Mouse (Mus musculus) intestine, embryonic 14.5 days (tissue): ENCODE measurements around the gene Pip5k1b. TPM values are rescaled to one million over a fixed set of nuclear protein-coding genes. Genes with fewer than 3 reads are reported as not detected.

Source experiments
- ATAC-seq: fragments of 200-750 bp; cut with Nextera tagmentation; replicated peaks from 2 replicates; pipeline ENCODE4 v1.8.0; 2017; ENCODE audit warnings: low read depth, moderate number of reproducible peaks, moderate TSS enrichment, moderate library complexity; ENCODE audit not compliant: low FRiP score, low TSS enrichment
- DNase-seq: peaks from one replicate; pipeline ENCODE4 v3.0.0-alpha.2; 2018; ENCODE audit warnings: low spot score
- H3K27ac ChIP-seq: fragments of 300-500 bp; sonication (generic); 2 replicates; pipeline ENCODE4 v1.5.1; 2014; ENCODE audit warnings: low read depth, mild to moderate bottlenecking, control low read depth
- H3K27me3 ChIP-seq: fragments of 300-500 bp; sonication (generic); replicated peaks from 2 replicates; pipeline ENCODE4 v1.6.1; 2014; ENCODE audit warnings: low read length, control low read depth; ENCODE audit not compliant: control insufficient read depth, insufficient read depth
- H3K36me3 ChIP-seq: fragments of 300-500 bp; sonication (generic); 2 replicates; pipeline ENCODE4 v1.6.1; 2014; ENCODE audit warnings: low read length, control low read depth; ENCODE audit not compliant: control insufficient read depth, insufficient read depth
- H3K4me1 ChIP-seq: fragments of 300-500 bp; sonication (generic); replicated peaks from 2 replicates; pipeline ENCODE4 v1.6.1; 2014; ENCODE audit warnings: low read length, control low read depth, mixed read lengths; ENCODE audit not compliant: control insufficient read depth, insufficient read depth
- H3K4me2 ChIP-seq: fragments of 300-500 bp; sonication (generic); 2 replicates; pipeline ENCODE4 v1.6.1; 2014; ENCODE audit warnings: low read length
- H3K4me3 ChIP-seq: fragments of 300-500 bp; sonication (generic); 2 replicates; pipeline ENCODE4 v1.5.1; 2014; ENCODE audit warnings: low read depth, low read length, control low read depth, mixed read lengths
- H3K9ac ChIP-seq: fragments of 300-500 bp; sonication (generic); 2 replicates; pipeline ENCODE4 v1.6.1; 2014; ENCODE audit warnings: mild to moderate bottlenecking, low read length
- H3K9me3 ChIP-seq: fragments of 300-500 bp; sonication (generic); 2 replicates; pipeline ENCODE4 v1.6.1; 2016; ENCODE audit warnings: low read length, control low read depth; ENCODE audit not compliant: control insufficient read depth
- WGBS: fragments of 180-500 bp; shearing (Covaris S2); extraction: QIAGEN DNeasy Blood & Tissue Kit; methylation state at CpG from one replicate; pipeline ENCODE4 v1.1.7; 2014; 5-methylcytosine and 5-hydroxymethylcytosine counted together
- polyA plus RNA-seq: library from polyadenylated mRNA; unstranded; fragments of >200 nt; fragmentation: Nextera tagmentation; extraction: Ambion mirVana; gene quantifications from 2 replicates; pipeline ENCODE4 v1.2.1, GENCODE M21; 2014

The Pip5k1b gene
- polyA plus RNA-seq, 1 experiment from 2014 or later, result 12.4 TPM

GRCm38 (mm10) chr19:24371763-24372640 is 183.7 kb downstream of the Pip5k1b start:
- Histone ChIP-seq H3K4me3 (no peak overlapping the region), H3K36me3 (no peaks in the 10 kb centered on the region), H3K4me2 (no peak overlapping the region), H3K9ac (no peak overlapping the region), H3K4me1 (no peaks in the 10 kb centered on the region), H3K27me3 (no peaks in the 10 kb centered on the region), H3K27ac (no peak overlapping the region), H3K9me3 (no peaks in the 10 kb centered on the region)
- DNase-seq (no peak), ATAC-seq (no peak)
- 69% methylated on average over 19 of the region's 19 CpGs for WGBS

- no peaks in the 10 kb centered on the region for H3K4me1 ChIP-seq
- WGBS, result 70% methylated on average over 6 of the region's 6 CpGs
- H3K4me2 ChIP-seq, result no peak overlapping the region
- H3K27me3 ChIP-seq, result no peaks in the 10 kb centered on the region
- no peaks in the 10 kb centered on the region for H3K9me3 ChIP-seq
- ATAC-seq (no peak), DNase-seq (no peak)
- no peak overlapping the region for H3K27ac ChIP-seq
- H3K36me3 ChIP-seq, result no peaks in the 10 kb centered on the region
- no peak overlapping the region for H3K9ac ChIP-seq
- H3K4me3 ChIP-seq, result no peak overlapping the region
Measured at GRCm38 (mm10) chr19:24368419-24368818, 187.3 kb downstream of the Pip5k1b start.

- H3K9me3 ChIP-seq, result no peaks in the 10 kb centered on the region
- ATAC-seq, result no peak
- WGBS, result 87% methylated on average over 4 of the region's 4 CpGs
- no peak overlapping the region for H3K27ac ChIP-seq
- no peaks in the 10 kb centered on the region for H3K27me3 ChIP-seq
- no peaks in the 10 kb centered on the region for H3K36me3 ChIP-seq
- no peaks in the 10 kb centered on the region for H3K4me1 ChIP-seq
- DNase-seq, result no peak
- no peak overlapping the region for H3K4me2 ChIP-seq
- H3K4me3 ChIP-seq, result no peak overlapping the region
- H3K9ac ChIP-seq, result no peak overlapping the region
Measured at GRCm38 (mm10) chr19:24367722-24368121, 187.9 kb downstream of the Pip5k1b start.

DNA sequence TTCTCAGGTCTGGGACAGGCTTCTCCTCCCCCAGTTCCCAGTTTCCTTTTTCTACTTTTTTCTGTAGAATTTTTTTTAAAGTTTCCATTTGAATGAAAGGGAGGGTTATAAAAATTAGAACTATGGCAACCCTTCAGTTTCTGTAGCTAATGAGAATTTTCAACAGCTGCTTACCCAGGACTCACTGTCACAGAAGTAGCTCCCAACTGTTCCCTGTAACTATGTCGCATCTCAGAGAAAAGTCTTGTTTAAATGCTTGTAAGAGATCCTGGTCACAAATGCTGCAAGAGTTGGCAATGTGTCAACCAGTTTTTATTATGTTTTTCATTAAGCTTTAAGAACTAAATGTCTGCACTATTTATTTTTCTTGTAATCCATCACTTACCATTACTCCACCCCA is 188.9 kb downstream of the Pip5k1b start:
- Histone ChIP-seq H3K9me3 (no peaks in the 10 kb centered on the region), H3K4me3 (no peak overlapping the region), H3K4me2 (no peak overlapping the region), H3K27me3 (no peaks in the 10 kb centered on the region), H3K36me3 (no peaks in the 10 kb centered on the region), H3K27ac (no peak overlapping the region), H3K9ac (no peak overlapping the region), H3K4me1 (no peaks in the 10 kb centered on the region)
- WGBS, result 76% methylated on average over 1 of the region's 1 CpGs
- DNase-seq, result no peak
- ATAC-seq, result no peak

DNA sequence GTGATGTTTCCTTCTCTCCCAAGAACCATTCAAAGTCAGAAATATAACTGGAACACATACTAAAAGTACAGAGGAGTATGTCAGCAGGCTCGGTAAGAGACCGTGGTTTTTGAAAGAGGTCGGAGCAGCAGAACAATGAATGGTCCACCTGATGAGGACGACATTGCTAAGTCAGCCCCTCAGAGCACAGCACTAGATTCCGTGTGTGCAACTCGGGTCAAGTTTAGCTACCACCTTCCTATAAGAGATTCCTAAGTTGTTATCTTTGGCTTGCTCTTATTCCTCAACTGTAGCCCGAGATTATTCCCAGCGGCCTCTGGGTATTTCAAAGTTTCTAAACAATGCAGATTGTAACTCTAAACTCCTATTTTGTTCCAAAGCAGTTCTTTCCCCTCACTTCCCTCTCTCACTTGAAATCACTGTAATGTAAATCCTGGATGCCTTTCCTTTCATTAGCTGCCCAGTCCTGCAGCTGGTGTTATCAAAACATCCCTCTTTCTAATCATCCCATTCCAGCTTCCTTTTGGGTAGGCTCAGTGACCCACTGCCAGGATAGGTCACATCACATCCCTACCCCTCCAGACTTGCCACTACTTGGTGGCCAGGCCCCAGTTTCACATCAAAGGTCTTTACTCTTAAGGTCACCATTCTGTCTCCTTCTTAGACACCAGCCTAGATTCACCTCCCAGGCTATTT is 192.9 kb downstream of the Pip5k1b start:
- H3K27me3 ChIP-seq, result no peaks in the 10 kb centered on the region
- H3K27ac ChIP-seq, result no peak overlapping the region
- no peak overlapping the region for H3K4me2 ChIP-seq
- H3K4me1 ChIP-seq, result no peaks in the 10 kb centered on the region
- no peak for DNase-seq
- ATAC-seq, result no peak
- H3K9ac ChIP-seq, result no peak overlapping the region
- H3K4me3 ChIP-seq, result no peak overlapping the region
- WGBS, result 58% methylated on average over 8 of the region's 8 CpGs
- no peaks in the 10 kb centered on the region for H3K9me3 ChIP-seq
- H3K36me3 ChIP-seq, result no peaks in the 10 kb centered on the region

DNA sequence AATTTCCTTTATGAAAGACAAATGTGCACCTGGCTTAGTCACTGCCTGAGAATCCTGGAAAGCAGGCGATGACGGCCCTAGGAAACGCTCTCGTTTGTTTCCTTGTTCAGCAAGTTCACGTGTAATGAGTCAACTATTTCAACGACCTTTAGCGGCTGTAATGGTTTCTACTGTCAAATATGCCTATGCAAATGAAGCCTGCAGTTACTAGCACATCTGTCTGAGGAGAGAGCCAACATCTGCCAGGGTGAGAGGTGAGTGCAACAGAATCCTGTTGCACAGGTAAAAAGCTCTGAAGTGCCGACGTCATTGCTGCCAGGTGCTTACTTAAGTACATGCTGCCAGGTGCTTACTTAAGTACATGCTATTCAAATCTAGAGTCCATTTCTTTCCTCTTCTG is 196.4 kb downstream of the Pip5k1b start:
- no peaks in the 10 kb centered on the region for H3K27me3 ChIP-seq
- H3K4me3 ChIP-seq, result no peak overlapping the region
- H3K27ac ChIP-seq, result no peak overlapping the region
- 83% methylated on average over 9 of the region's 9 CpGs for WGBS
- H3K9me3 ChIP-seq, result no peaks in the 10 kb centered on the region
- no peaks in the 10 kb centered on the region for H3K4me1 ChIP-seq
- no peaks in the 10 kb centered on the region for H3K36me3 ChIP-seq
- no peak overlapping the region for H3K9ac ChIP-seq
- DNase-seq (no peak), ATAC-seq (no peak)
- no peak overlapping the region for H3K4me2 ChIP-seq

DNA sequence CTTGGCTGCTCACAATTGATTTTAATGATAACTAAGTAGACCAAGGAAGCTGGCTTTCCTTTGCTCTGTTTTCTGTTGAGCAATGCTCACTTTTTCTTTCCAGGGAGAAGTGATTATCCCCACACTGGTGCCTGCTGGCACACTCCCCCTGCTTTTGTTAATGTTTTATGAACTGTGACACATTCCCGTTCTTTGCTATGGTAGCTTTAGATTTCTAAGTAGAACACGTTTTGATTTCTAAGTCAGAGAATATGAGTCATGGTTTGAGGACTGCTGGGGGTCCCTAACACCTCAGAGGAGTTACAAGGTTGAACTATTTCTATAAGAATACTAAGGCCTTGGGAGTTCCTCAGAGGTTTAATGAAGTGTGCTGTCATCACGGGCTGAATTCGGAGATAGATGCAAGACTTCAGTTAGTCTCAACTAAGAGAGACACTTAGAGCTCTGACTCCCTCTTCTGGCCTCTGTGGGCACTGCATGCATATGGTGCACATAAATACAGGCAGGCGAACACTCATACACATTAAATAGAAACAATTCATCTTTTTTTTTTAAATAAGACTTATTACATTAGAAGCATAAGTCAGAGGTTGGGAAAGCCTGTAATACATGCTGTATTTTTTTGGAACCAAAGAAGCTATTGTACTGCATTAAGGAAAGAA is 203.2 kb downstream of the Pip5k1b start:
- Histone ChIP-seq H3K27me3 (no peaks in the 10 kb centered on the region), H3K9me3 (no peaks in the 10 kb centered on the region), H3K27ac (no peak overlapping the region), H3K9ac (no peak overlapping the region), H3K36me3 (no peaks in the 10 kb centered on the region), H3K4me1 (no peaks in the 10 kb centered on the region), H3K4me2 (no peak overlapping the region), H3K4me3 (no peak overlapping the region)
- no peak for ATAC-seq
- 90% methylated on average over 5 of the region's 5 CpGs for WGBS
- no peak for DNase-seq

DNA sequence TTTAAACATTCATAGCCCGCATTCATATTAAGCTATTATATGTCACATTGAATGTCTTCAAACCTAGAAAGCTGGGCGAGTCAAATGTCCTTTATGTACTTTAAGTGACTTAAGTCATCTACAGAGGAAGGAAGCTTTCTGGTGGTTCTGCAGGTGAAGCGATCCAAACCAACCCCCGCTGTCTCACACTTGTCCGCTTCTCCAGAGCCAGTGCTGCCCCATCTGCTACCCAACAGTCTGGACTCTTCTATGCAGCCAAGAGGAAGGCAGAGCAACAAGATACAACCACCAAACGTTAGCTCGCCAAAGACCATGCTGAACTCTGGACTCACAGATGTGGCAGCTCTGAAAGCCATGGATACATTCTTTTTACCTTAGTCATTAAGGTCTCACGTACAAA is 211.2 kb downstream of the Pip5k1b start:
- Histone ChIP-seq H3K4me1 (no peaks in the 10 kb centered on the region), H3K9ac (no peak overlapping the region), H3K36me3 (no peaks in the 10 kb centered on the region), H3K27me3 (no peaks in the 10 kb centered on the region), H3K4me2 (no peak overlapping the region), H3K9me3 (no peaks in the 10 kb centered on the region), H3K27ac (no peak overlapping the region), H3K4me3 (no peak overlapping the region)
- WGBS, result 89% methylated on average over 8 of the region's 8 CpGs
- DNase-seq (no peak), ATAC-seq (no peak)
